Mouse (Mus musculus) heart, embryonic 16.5 days (tissue): ENCODE data around the gene Trpv4. TPM values are rescaled to one million over a fixed set of nuclear protein-coding genes. Genes with fewer than 3 reads are reported as not detected.

Experiments
- ATAC-seq: fragments of 200-750 bp; cut with Nextera tagmentation; replicated peaks from 2 replicates; pipeline ENCODE4 v1.8.0; 2017; ENCODE audit warnings: moderate number of reproducible peaks; ENCODE audit not compliant: insufficient read depth, low FRiP score; ENCODE audit errors: extremely low read depth
- H3K27ac ChIP-seq: fragments of 300-500 bp; sonication (generic); 2 replicates; pipeline ENCODE4 v1.5.1; 2014; ENCODE audit warnings: mild to moderate bottlenecking, low read length, control low read depth, moderate library complexity
- H3K27me3 ChIP-seq: fragments of 300-500 bp; sonication (generic); 2 replicates; pipeline ENCODE4 v1.6.1; 2014; ENCODE audit warnings: low read length, mixed read lengths; ENCODE audit not compliant: control insufficient read depth, insufficient read depth
- H3K36me3 ChIP-seq: fragments of 300-500 bp; sonication (generic); 2 replicates; pipeline ENCODE4 v1.6.1; 2014; ENCODE audit not compliant: control insufficient read depth, insufficient read depth
- H3K4me1 ChIP-seq: fragments of 300-500 bp; sonication (generic); 2 replicates; pipeline ENCODE4 v1.6.1; 2014; ENCODE audit warnings: low read length, mixed read lengths; ENCODE audit not compliant: control insufficient read depth, insufficient read depth
- H3K4me2 ChIP-seq: fragments of 300-500 bp; sonication (generic); 2 replicates; pipeline ENCODE4 v1.6.1; 2014; ENCODE audit warnings: low read depth, mild to moderate bottlenecking, control low read depth, low read length
- H3K4me3 ChIP-seq: fragments of 300-500 bp; sonication (generic); 2 replicates; pipeline ENCODE4 v1.5.1; 2014; ENCODE audit warnings: mild to moderate bottlenecking, control low read depth, low read length
- H3K9ac ChIP-seq: fragments of 300-500 bp; sonication (generic); 2 replicates; pipeline ENCODE4 v1.6.1; 2014; ENCODE audit warnings: low read length, control low read depth
- H3K9me3 ChIP-seq: fragments of 300-500 bp; sonication (generic); replicated peaks from 2 replicates; pipeline ENCODE4 v1.6.1; 2016; ENCODE audit warnings: low read length; ENCODE audit not compliant: control insufficient read depth
- WGBS: fragments of 180-500 bp; shearing (Covaris S2); extraction: QIAGEN DNeasy Blood & Tissue Kit; methylation state at CpG from one replicate; pipeline ENCODE4 v1.1.7; 2014; 5-methylcytosine and 5-hydroxymethylcytosine counted together
- polyA plus RNA-seq: library from polyadenylated mRNA; unstranded; fragments of >200 nt; fragmentation: Nextera tagmentation; extraction: Ambion mirVana; gene quantifications from 2 replicates; pipeline ENCODE4 v1.2.1, GENCODE M21; 2015

Gene Trpv4
- 1.1 and 1.3 TPM in 2 replicates for polyA plus RNA-seq

DNA sequence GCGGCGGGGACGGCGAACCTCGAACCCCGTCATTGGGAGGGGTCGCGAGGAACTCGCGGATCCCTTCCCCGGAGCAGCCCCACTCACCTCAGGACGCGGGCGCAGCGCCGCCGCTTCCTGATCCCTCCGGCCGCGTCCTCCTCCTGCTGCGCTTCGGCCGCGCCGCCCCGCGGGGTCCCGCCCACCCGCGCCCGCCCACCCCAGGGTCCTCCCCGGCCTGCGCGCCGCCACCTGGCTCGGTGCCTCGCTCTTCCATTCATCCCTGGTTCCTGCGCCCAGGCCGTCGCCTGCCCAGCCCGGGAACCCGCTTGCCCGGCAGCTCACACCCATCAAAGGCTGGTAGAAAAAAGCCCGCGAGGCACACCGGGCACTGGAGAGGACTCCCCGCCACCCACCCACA is at the start of gene Trpv4:
Trpv4 (minus strand) TSS at position 167 of the 400 bp plus-strand sequence.
- Histone ChIP-seq H3K4me2 (peak within 1 kb of the TSS; percentile 93), H3K27me3 (peaks cover 29% of the 10 kb centered on the region), H3K4me1 (peaks cover 7% of the 10 kb centered on the region), H3K36me3 (no peaks in the 10 kb centered on the region), H3K27ac (no peak within 1 kb of the TSS), H3K4me3 (peak within 1 kb of the TSS; percentile 58), H3K9ac (peak within 1 kb of the TSS; percentile 66), H3K9me3 (no peaks in the 10 kb centered on the region)
- ATAC-seq, result peak; percentile 75
- under 1% methylated on average over 38 of the region's 47 CpGs for WGBS

DNA sequence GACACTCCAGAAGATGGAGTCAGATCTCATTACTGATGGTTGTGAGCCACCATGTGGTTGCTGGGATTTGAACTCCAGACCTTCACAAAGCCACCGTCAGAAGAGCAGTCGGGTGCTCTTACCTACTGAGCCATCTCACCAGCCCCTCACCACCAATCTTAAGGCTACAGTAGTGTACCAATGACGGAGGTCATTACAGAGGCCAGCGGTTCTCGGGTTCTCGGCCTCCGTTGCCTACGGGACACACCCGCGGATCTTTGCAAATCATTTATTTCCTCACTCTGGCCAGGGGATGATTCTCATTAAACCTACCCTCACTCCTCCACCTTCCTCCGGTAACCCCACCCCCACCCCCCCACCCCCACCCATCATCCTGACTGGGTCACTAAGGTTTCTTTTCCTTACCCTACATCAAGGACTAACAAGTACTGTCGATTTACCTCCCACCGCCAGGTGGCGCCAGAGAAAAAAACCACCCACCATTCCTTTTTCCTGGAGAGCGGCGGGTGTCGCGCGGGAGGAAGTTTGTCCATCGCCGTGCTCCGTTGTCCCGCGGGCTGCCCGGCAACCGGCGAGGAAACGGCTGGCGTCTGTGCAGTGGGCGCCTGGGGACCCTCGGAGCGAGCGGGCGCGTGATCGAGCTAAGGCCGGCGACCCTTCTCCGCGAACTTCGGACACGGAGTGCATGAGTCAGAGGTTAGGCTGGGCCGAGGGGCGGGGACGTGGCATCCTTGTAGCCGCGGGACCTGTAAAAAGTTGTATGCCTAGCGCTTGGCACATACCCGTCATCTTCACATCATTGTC is 49.2 kb upstream of the Trpv4 start, which contains the start of gene Tchp:
Tchp (plus strand) TSS at position 496 of the 804 bp plus-strand sequence.
- Histone ChIP-seq H3K9ac (peak within 1 kb of the TSS; percentile 74), H3K27ac (no peak within 1 kb of the TSS), H3K9me3 (no peaks in the 10 kb centered on the region), H3K27me3 (no peaks in the 10 kb centered on the region), H3K36me3 (peaks cover 9% of the 10 kb centered on the region), H3K4me1 (peaks cover 10% of the 10 kb centered on the region), H3K4me3 (peak within 1 kb of the TSS; percentile 65), H3K4me2 (peak within 1 kb of the TSS; percentile 80)
- 3% methylated on average over 49 of the region's 49 CpGs for WGBS
- peak; percentile 77 for ATAC-seq

DNA sequence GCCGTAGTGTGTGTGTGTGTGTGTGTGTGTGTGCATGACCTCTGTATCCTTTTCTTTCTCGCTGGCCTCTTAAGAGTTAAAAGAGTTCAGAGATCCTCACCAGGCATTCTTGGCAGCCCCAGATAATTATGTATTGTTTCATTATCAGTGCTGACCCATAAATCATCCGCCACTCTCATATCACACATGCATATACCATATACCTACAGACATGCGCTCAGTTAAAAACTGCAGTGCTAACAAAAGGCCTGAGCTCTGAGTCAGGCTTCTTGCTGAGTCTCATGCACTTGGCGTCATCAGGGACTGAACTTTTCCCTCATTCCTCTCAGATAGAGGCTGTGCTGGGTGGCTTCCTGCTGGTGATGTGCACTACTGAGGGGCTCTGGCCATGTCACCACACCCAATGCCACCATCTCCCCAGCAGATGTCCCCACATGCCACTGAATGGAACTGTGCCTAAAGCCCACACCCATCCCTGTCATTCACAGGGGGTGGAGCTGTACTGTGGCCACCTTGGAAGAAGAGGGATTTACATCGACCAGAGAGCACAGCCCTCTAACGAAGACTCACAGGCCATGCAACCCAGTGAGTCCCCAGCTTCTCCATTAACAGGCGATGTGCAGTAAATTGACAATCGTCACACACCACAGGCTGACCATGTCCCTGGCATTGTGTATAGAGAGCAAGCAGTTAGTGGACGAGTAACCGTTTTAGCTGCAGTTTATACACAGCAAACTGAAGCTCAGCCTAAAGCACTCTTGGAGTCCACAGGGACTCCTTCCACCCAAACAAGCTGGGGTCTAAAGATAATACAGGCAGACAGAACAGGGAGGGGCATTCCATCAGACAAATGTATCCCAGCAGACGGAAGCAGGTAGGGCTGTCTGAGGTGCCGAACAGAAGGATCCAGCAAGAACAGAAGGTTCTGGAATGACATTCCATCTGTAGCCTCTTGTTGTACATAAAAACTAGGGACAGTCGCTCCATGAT is 44.5 kb upstream of the Trpv4 start:
- 54% methylated on average over 14 of the region's 14 CpGs for WGBS
- Histone ChIP-seq H3K4me1 (0 out of 2 replicates have a peak, but pooled peaks cover 2% of the 10 kb centered on the region), H3K4me2 (no peak overlapping the region), H3K27ac (no peak overlapping the region), H3K9ac (no peak overlapping the region), H3K4me3 (no peak overlapping the region), H3K27me3 (0 out of 2 replicates have a peak, but pooled peaks cover 2% of the 10 kb centered on the region), H3K9me3 (no peaks in the 10 kb centered on the region), H3K36me3 (no peaks in the 10 kb centered on the region)
- no peak; the same call in 1 of the 2 replicates for ATAC-seq

DNA sequence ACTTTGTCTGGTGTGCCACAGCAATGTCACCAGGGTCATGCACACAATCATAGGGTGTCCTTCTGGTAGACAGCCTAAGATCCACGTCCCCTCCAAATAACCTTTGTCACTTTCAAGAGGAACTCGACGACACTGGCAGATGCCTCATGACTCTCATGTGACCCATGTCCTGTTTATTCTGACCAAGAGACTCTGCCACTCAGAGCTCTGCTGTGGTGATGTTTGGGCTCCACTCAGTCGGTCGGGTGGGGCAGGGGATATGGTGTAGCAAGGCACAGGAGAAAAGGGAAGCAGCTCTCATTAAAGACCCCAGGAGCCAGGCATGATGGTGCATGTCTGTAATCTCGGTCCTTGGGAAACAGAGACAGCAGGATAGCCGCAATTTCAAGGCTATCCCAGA is 40.8 kb upstream of the Trpv4 start:
- H3K27ac ChIP-seq, result no peak overlapping the region
- H3K27me3 ChIP-seq, result peaks cover 2% of the 10 kb centered on the region; the same call in 1 of the 2 replicates
- WGBS, result 36% methylated on average over 7 of the region's 7 CpGs
- H3K9ac ChIP-seq, result no peak overlapping the region
- no peak for ATAC-seq
- no peaks in the 10 kb centered on the region for H3K4me1 ChIP-seq
- no peaks in the 10 kb centered on the region for H3K36me3 ChIP-seq
- no peak overlapping the region for H3K4me3 ChIP-seq
- no peak overlapping the region for H3K4me2 ChIP-seq
- H3K9me3 ChIP-seq, result 0 out of 2 replicates have a peak, but pooled peaks cover 2% of the 10 kb centered on the region

DNA sequence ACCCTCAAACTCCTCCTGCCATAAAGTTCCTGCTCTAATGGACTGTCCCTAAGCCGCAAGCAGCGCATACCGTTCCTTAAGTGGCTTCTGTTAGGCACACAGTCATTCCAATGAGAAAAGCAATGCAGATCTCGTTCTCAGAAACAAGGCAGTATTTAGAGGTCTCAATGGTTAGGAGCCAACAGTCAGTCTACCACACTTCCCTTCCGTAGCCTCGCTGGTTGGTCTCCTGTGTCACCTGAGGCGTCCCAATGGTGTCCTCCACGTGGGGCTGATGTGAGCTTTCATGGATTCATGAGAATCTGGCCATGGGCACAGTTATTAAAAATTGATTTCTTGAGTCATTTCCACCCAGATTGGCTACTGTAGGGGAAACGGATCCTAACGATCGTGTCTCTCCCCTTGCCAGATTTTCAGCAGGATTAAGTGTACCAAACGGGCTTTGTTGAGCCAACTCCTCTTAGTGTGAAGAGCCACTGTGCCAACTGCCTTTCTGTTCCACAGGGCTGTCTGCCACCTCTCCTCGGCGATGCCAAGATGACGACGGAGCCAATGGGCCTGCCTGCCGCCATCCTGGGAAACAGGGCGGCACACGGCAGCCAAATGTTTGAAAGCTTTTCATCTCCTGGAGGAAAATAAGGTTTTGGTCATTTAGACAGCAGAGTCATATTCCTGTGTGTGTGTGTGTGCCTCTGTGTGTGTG is 40.0 kb upstream of the Trpv4 start:
- H3K4me3 ChIP-seq, result no peak overlapping the region
- no peak overlapping the region for H3K9ac ChIP-seq
- no peaks in the 10 kb centered on the region for H3K36me3 ChIP-seq
- no peaks in the 10 kb centered on the region for H3K4me1 ChIP-seq
- H3K27me3 ChIP-seq, result peaks cover 2% of the 10 kb centered on the region; the same call in 1 of the 2 replicates
- H3K9me3 ChIP-seq, result 0 out of 2 replicates have a peak, but pooled peaks cover 2% of the 10 kb centered on the region
- no peak overlapping the region for H3K27ac ChIP-seq
- H3K4me2 ChIP-seq, result no peak overlapping the region
- no peak for ATAC-seq
- WGBS, result 84% methylated on average over 19 of the region's 19 CpGs

DNA sequence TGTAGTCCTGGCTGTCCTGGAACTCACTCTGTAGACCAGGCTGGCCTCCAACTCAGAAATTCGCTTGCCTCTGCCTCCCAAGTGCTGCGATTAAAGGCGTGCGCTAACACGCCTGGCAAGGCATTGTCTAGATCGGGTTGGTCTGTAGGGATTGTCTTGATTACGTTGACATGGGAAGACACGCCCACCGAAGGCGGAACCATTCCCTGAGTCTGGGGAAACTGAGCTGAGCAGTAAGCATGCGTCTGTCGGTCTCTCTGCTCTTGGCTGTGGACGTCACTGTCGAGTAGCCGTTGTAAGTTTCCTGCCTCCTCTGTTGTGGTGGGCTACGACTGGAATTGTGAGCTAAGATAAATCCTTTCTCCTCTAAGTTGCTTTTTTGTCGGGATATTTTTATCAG is 38.7 kb upstream of the Trpv4 start:
- WGBS, result 76% methylated on average over 17 of the region's 17 CpGs
- 0 out of 2 replicates have a peak, but pooled peaks cover 2% of the 10 kb centered on the region for H3K9me3 ChIP-seq
- peaks cover 2% of the 10 kb centered on the region; the same call in 1 of the 2 replicates for H3K27me3 ChIP-seq
- no peak overlapping the region for H3K27ac ChIP-seq
- ATAC-seq, result no peak
- H3K4me2 ChIP-seq, result no peak overlapping the region
- no peaks in the 10 kb centered on the region for H3K4me1 ChIP-seq
- no peak overlapping the region for H3K9ac ChIP-seq
- H3K4me3 ChIP-seq, result no peak overlapping the region
- no peaks in the 10 kb centered on the region for H3K36me3 ChIP-seq

DNA sequence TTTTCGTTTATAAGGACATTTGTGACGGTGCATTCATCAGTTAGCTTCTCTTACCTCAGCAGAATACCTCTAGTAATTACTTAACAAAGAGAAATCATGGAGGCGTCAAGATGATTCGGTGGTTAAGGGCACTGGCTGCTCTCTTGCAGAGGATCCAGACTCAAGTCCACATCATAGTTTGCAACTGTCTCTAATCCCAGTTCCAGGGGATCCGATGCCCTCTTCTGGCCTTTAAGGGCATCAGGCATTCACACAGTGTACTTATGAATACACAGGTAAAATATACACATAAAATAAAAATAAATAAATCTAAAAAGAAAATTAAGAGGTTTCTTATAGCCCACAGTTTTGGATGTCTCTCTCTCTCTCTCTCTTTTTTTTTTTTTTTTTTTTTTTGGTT is 37.6 kb upstream of the Trpv4 start:
- peaks cover 2% of the 10 kb centered on the region; the same call in 1 of the 2 replicates for H3K27me3 ChIP-seq
- H3K9ac ChIP-seq, result no peak overlapping the region
- no peak for ATAC-seq
- H3K4me3 ChIP-seq, result no peak overlapping the region
- H3K9me3 ChIP-seq, result 0 out of 2 replicates have a peak, but pooled peaks cover 2% of the 10 kb centered on the region
- H3K4me2 ChIP-seq, result no peak overlapping the region
- no peaks in the 10 kb centered on the region for H3K36me3 ChIP-seq
- H3K4me1 ChIP-seq, result peaks cover 4% of the 10 kb centered on the region
- no peak overlapping the region for H3K27ac ChIP-seq
- WGBS, result 63% methylated on average over 5 of the region's 5 CpGs
